26 mouse cellular contexts compared by ENCODE assay signal in the genomic region with DNA sequence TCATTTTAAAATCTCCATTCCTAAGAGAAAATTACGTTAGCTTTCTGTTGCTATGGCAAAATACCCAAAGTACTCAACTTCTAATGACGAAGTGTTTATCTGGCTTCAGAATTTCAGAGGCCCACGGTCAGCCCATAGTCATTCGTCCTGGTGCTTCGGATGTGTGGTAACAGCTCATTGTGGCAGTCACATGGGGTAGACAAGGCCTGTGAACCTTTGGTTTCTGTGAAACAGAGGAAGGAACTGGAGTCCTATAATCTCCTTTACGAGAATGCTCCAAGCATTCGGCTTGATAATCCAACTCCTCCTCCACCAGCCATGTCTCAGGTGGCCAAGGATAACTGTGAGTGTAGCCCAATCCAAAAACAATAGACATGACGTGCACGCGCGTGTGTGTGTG.
A peak's percentile ranks its signal among the peaks of the same experiment; 100 is the strongest.
DNase-seq lines count a peak whose midpoint lies in the region; ATAC-seq and TF ChIP-seq lines count a peak whose summit lies in the region.
"Had no signal": no experiment of that assay in that cellular context is flagged by ENCODE, and none has a peak within 500 bp of the region (broad histone marks: within the 10 kb centered on the region; RNA-seq: fewer than 3 reads in every experiment).

No protein-coding gene starts in this region.

- 74% methylated on average over 11 of the region's 11 CpGs for WGBS in intestine, embryonic 15.5 days
- 64% methylated on average over 11 of the region's 11 CpGs for WGBS in intestine, postnatal 0 days

- ATAC-seq in intestine, embryonic 15.5 days = peak; percentile 67
- peak; percentile 49; the same call in 1 of the 2 replicates for ATAC-seq in intestine, postnatal 0 days
- ATAC-seq: CD4-positive, CD25-positive, alpha-beta regulatory T cell, adult 4 months; forebrain, embryonic 14.5 days; forebrain, embryonic 16.5 days had no signal

- no peaks in the 10 kb centered on the region for H3K4me1 ChIP-seq in intestine, embryonic 15.5 days (replicated peaks)
- no peaks in the 10 kb centered on the region for H3K4me1 ChIP-seq in intestine, postnatal 0 days (replicated peaks; ENCODE audit: control insufficient read depth, insufficient read depth, low read length)
- H3K4me1 ChIP-seq: forebrain, embryonic 10.5 days had no signal

- no peak overlapping the region for H3K4me2 ChIP-seq in intestine, embryonic 15.5 days (replicated peaks)
- no peak overlapping the region for H3K4me2 ChIP-seq in intestine, postnatal 0 days (replicated peaks; ENCODE audit: low read depth)
- H3K4me2 ChIP-seq: embryonic facial prominence, embryonic 13.5 days; embryonic facial prominence, embryonic 15.5 days; forebrain, embryonic 12.5 days had no signal

- no peak overlapping the region for H3K27ac ChIP-seq in intestine, embryonic 15.5 days
- H3K27ac ChIP-seq in intestine, postnatal 0 days (ENCODE audit: low read depth, low read length) = no peak overlapping the region
- H3K27ac ChIP-seq: embryonic facial prominence, embryonic 13.5 days; embryonic facial prominence, embryonic 15.5 days; forebrain, embryonic 10.5 days; forebrain, embryonic 12.5 days had no signal

- H3K36me3 ChIP-seq in intestine, embryonic 15.5 days = no peaks in the 10 kb centered on the region
- H3K36me3 ChIP-seq in intestine, postnatal 0 days (ENCODE audit: control insufficient read depth, insufficient read depth) = no peaks in the 10 kb centered on the region
- H3K36me3 ChIP-seq: embryonic facial prominence, embryonic 13.5 days; embryonic facial prominence, embryonic 15.5 days; forebrain, embryonic 10.5 days; forebrain, embryonic 12.5 days; G1E had no signal

- intact Hi-C loops in heart, postnatal 36 days (cut with DNase I) = no loop called here

- H3K4me3 ChIP-seq in intestine, embryonic 15.5 days (replicated peaks) = no peak overlapping the region
- no peak overlapping the region for H3K4me3 ChIP-seq in intestine, postnatal 0 days (ENCODE audit: low read depth, low read length)
- H3K4me3 ChIP-seq: embryonic facial prominence, embryonic 13.5 days; embryonic facial prominence, embryonic 15.5 days; erythroblast, embryonic 14.5 days; forebrain, embryonic 10.5 days; forebrain, embryonic 12.5 days had no signal

- H3K9me3 ChIP-seq in intestine, embryonic 15.5 days = no peaks in the 10 kb centered on the region
- H3K9me3 ChIP-seq in intestine, postnatal 0 days (ENCODE audit: control insufficient read depth) = no peaks in the 10 kb centered on the region
- H3K9me3 ChIP-seq: embryonic facial prominence, embryonic 13.5 days; embryonic facial prominence, embryonic 15.5 days; forebrain, embryonic 10.5 days; G1E had no signal

- DNase-seq in heart, adult 11 months = peak; percentile 51
- DNase-seq in heart, postnatal 36 days = no peak
- no peak for DNase-seq in urinary bladder, postnatal 25 days (ENCODE audit: low spot score)
- DNase-seq: adrenal gland, adult 2 months; adrenal gland, postnatal 10 days; adrenal gland, postnatal 25 days; B cell, adult 2 months; cerebellum, adult 11 months; cerebellum, adult 18-20 months; cerebellum, adult 8-10 months; cerebellum, adult 9-11 months; cerebellum, postnatal 14 days; cerebellum, postnatal 36 days; embryo, embryonic 11 days had no signal

- TF ChIP-seq CTCF in intestine, postnatal 0 days (IDR thresholded peaks at IDR 0.05; ENCODE audit: low read depth) = no peak

- H3K9ac ChIP-seq in intestine, embryonic 15.5 days = no peak overlapping the region
- H3K9ac ChIP-seq in intestine, postnatal 0 days (ENCODE audit: low read depth, low read length) = no peak overlapping the region
- H3K9ac ChIP-seq: embryonic facial prominence, embryonic 13.5 days; embryonic facial prominence, embryonic 15.5 days; forebrain, embryonic 12.5 days had no signal

- no peaks in the 10 kb centered on the region for H3K27me3 ChIP-seq in intestine, embryonic 15.5 days (replicated peaks)
- H3K27me3 ChIP-seq in intestine, postnatal 0 days (replicated peaks; ENCODE audit: control insufficient read depth, insufficient read depth, low read length) = no peaks in the 10 kb centered on the region
- H3K27me3 ChIP-seq: CH12.LX; embryonic facial prominence, embryonic 13.5 days; embryonic facial prominence, embryonic 15.5 days; forebrain, embryonic 12.5 days had no signal
